Mouse (Mus musculus): ENCODE data around the gene Gm10318. TPM values are rescaled to one million over a fixed set of nuclear protein-coding genes. Genes with fewer than 3 reads are reported as not detected.

Gm10318 gene
- polyA plus RNA-seq, 1 experiment = not detected

DNA sequence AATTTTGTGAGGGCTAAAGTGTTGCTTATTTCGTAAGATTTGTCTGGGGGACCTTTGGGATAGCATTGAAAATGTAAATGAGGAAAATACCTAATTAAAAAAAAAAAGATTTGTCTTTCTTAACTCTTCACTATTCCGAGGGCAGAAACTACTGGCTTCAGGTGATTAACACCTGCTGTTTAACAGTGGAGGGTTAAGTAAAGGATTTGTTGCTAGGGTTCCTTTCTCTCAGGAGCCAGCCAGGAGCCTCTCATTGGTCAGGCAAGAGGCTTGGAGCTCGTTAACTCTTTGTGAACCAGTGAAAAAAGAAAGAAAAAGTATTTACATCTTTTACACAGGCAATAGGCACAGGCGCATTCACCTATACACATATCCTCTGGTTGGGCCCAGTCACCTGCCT lies 33.5 kb upstream of the Gm10318 start:
- Histone ChIP-seq H3K79me3 (ENCODE audit: low read depth) (no peaks in the 10 kb centered on the region), H3K4me3 (ENCODE audit: insufficient read depth, poor library complexity, severe bottlenecking) (no peak overlapping the region), H3K79me2 (ENCODE audit: control insufficient read depth, insufficient read depth) (no peaks in the 10 kb centered on the region), H3K27me3 (ENCODE audit: control insufficient read depth, insufficient read depth, insufficient read length) (peaks cover 20% of the 10 kb centered on the region), H3K36me3 (ENCODE audit: control insufficient read depth, insufficient read depth) (no peaks in the 10 kb centered on the region), H3ac (ENCODE audit: control insufficient read depth, insufficient read length, low read depth) (no peak overlapping the region)
- TF ChIP-seq MYOG (IDR thresholded peaks at IDR 0.05; ENCODE audit: control insufficient read depth, extremely low read depth, insufficient read length) = no peak
- no peak for TF ChIP-seq FOSL1 (IDR thresholded peaks at IDR 0.05; ENCODE audit: insufficient read depth, low read length, poor library complexity, severe bottlenecking)
- TF ChIP-seq CTCF (IDR thresholded peaks at IDR 0.05; ENCODE audit: control insufficient read depth, insufficient read depth, insufficient read length) = no peak
- TF ChIP-seq MYOD1 (IDR thresholded peaks at IDR 0.05; ENCODE audit: control insufficient read depth, insufficient read length, low read depth) = no peak
- TF ChIP-seq USF1 (IDR thresholded peaks at IDR 0.05; ENCODE audit: low read depth) = no peak
- no peak for TF ChIP-seq MAX (IDR thresholded peaks at IDR 0.05)
- no peak for TF ChIP-seq CEBPB (IDR thresholded peaks at IDR 0.05; ENCODE audit: low read depth)

DNA sequence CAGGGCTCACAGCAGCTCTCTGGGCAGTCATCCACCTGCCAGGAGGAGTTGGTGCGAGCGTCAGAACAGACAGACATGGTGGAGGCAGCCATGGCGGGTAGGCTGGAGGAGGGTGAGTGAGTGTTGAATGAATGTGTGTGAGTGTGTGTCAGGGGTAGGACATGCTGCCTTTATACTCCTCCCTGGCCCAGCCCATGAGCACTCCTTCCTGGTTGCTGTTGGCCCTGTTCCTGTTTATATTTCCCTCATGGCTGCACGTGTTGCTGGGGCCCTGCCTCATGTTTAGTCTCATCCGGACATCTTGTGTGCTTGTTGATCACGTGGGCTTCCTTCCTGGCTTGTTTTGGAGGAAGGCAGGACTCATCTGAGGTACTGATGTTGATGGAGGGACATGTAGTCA lies 25.7 kb upstream of the Gm10318 start, which contains the start of gene Krtap10-4:
Gene Krtap10-4 (minus strand): TSS at position 145 of the 400 bp plus-strand sequence.
- Histone ChIP-seq H3K79me2 (ENCODE audit: control insufficient read depth, insufficient read depth) (no peaks in the 10 kb centered on the region), H3K79me3 (ENCODE audit: low read depth) (no peaks in the 10 kb centered on the region), H3ac (ENCODE audit: control insufficient read depth, insufficient read length, low read depth) (no peak within 1 kb of the TSS), H3K27me3 (ENCODE audit: control insufficient read depth, insufficient read depth, insufficient read length) (peaks cover 24% of the 10 kb centered on the region), H3K4me3 (ENCODE audit: insufficient read depth, poor library complexity, severe bottlenecking) (no peak within 1 kb of the TSS), H3K36me3 (ENCODE audit: control insufficient read depth, insufficient read depth) (no peaks in the 10 kb centered on the region)
- no peak for TF ChIP-seq MAX (IDR thresholded peaks at IDR 0.05)
- no peak for TF ChIP-seq MYOG (IDR thresholded peaks at IDR 0.05; ENCODE audit: control insufficient read depth, extremely low read depth, insufficient read length)
- no peak for TF ChIP-seq FOSL1 (IDR thresholded peaks at IDR 0.05; ENCODE audit: insufficient read depth, low read length, poor library complexity, severe bottlenecking)
- no peak for TF ChIP-seq USF1 (IDR thresholded peaks at IDR 0.05; ENCODE audit: low read depth)
- no peak for TF ChIP-seq MYOD1 (IDR thresholded peaks at IDR 0.05; ENCODE audit: control insufficient read depth, insufficient read length, low read depth)
- no peak for TF ChIP-seq CTCF (IDR thresholded peaks at IDR 0.05; ENCODE audit: control insufficient read depth, insufficient read depth, insufficient read length)
- no peak for TF ChIP-seq CEBPB (IDR thresholded peaks at IDR 0.05; ENCODE audit: low read depth)

DNA sequence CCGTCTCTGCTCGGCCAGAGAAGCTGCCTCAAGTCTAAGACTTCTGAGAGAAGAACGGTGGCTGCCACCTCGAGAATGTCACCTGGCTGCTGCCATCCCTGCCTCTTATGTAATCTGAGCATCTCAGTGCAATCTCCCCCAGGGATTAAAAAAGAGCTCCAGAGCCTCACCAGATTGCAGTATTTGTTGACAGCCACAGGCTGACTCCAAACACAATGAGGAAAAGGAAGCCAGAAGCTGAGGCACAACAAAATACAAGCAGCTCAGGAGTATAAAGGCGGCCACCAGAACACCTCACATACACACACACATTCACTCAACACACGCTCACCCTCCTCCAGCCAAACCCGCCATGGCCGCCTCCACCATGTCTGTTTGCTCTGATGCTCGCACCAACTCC lies 17.0 kb upstream of the Gm10318 start, which contains the start of gene Krtap10-10:
Gene Krtap10-10 (plus strand): TSS at position 301 of the 400 bp plus-strand sequence.
- Histone ChIP-seq H3K27me3 (ENCODE audit: control insufficient read depth, insufficient read depth, insufficient read length) (peaks cover 6% of the 10 kb centered on the region), H3K79me2 (ENCODE audit: control insufficient read depth, insufficient read depth) (no peaks in the 10 kb centered on the region), H3ac (ENCODE audit: control insufficient read depth, insufficient read length, low read depth) (no peak within 1 kb of the TSS), H3K79me3 (ENCODE audit: low read depth) (no peaks in the 10 kb centered on the region), H3K4me3 (ENCODE audit: insufficient read depth, poor library complexity, severe bottlenecking) (no peak within 1 kb of the TSS), H3K36me3 (ENCODE audit: control insufficient read depth, insufficient read depth) (no peaks in the 10 kb centered on the region)
- TF ChIP-seq CTCF (IDR thresholded peaks at IDR 0.05; ENCODE audit: control insufficient read depth, insufficient read depth, insufficient read length) (no peak), MYOD1 (IDR thresholded peaks at IDR 0.05; ENCODE audit: control insufficient read depth, insufficient read length, low read depth) (no peak), MYOG (IDR thresholded peaks at IDR 0.05; ENCODE audit: control insufficient read depth, extremely low read depth, insufficient read length) (no peak), CEBPB (IDR thresholded peaks at IDR 0.05; ENCODE audit: low read depth) (no peak), MAX (IDR thresholded peaks at IDR 0.05) (no peak), USF1 (IDR thresholded peaks at IDR 0.05; ENCODE audit: low read depth) (no peak), FOSL1 (IDR thresholded peaks at IDR 0.05; ENCODE audit: insufficient read depth, low read length, poor library complexity, severe bottlenecking) (no peak)

DNA sequence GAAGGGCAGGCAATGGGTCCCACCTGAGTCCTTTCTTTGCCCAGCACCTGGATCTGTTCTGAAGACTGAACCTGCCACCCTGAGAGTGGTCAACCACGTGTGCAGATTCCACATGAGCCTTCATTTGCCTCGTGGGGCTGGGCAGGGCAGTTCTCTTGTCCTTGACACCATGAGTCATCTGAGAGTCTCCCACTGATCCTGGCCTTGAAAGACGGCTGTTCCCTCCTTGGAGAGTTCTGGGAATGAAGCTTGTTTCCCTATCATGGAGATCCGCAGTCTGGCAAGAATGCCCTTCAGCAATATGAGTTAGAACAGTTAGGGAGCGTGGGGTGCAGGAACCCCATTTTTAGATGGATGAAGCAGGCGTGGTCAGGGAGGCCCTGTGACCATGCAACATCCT lies 13.7 kb upstream of the Gm10318 start:
- Histone ChIP-seq H3K27me3 (ENCODE audit: control insufficient read depth, insufficient read depth, insufficient read length) (peaks cover 6% of the 10 kb centered on the region), H3K4me3 (ENCODE audit: insufficient read depth, poor library complexity, severe bottlenecking) (no peak overlapping the region), H3K79me3 (ENCODE audit: low read depth) (no peaks in the 10 kb centered on the region), H3K79me2 (ENCODE audit: control insufficient read depth, insufficient read depth) (no peaks in the 10 kb centered on the region), H3K36me3 (ENCODE audit: control insufficient read depth, insufficient read depth) (no peaks in the 10 kb centered on the region), H3ac (ENCODE audit: control insufficient read depth, insufficient read length, low read depth) (no peak overlapping the region)
- TF ChIP-seq MYOD1 (IDR thresholded peaks at IDR 0.05; ENCODE audit: control insufficient read depth, insufficient read length, low read depth) (no peak), CEBPB (IDR thresholded peaks at IDR 0.05; ENCODE audit: low read depth) (no peak), FOSL1 (IDR thresholded peaks at IDR 0.05; ENCODE audit: insufficient read depth, low read length, poor library complexity, severe bottlenecking) (no peak), USF1 (IDR thresholded peaks at IDR 0.05; ENCODE audit: low read depth) (no peak), MAX (IDR thresholded peaks at IDR 0.05) (no peak), CTCF (IDR thresholded peaks at IDR 0.05; ENCODE audit: control insufficient read depth, insufficient read depth, insufficient read length) (no peak), MYOG (IDR thresholded peaks at IDR 0.05; ENCODE audit: control insufficient read depth, extremely low read depth, insufficient read length) (no peak)

DNA sequence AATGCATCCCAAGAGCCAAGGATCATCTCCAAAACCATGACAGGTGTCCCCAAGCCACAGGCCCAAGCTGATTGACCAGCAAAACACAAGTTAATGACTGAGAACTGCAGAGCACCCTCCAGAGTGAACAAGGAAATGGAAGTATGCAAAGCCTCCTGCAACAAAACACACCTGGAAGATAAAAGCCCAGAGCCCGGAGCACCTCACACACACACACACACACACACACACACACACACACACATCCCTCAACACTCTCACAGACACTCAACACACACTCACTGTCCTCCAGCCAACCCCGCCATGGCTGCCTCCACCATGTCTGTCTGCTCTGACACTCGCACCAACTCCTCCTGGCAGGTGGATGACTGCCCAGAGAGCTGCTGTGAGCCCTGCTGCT lies 6.2 kb upstream of the Gm10318 start, which contains the start of gene Gm36176:
Gene Gm36176 (plus strand): TSS at position 301 of the 400 bp plus-strand sequence.
- Histone ChIP-seq H3K36me3 (ENCODE audit: control insufficient read depth, insufficient read depth) (no peaks in the 10 kb centered on the region), H3K4me3 (ENCODE audit: insufficient read depth, poor library complexity, severe bottlenecking) (no peak within 1 kb of the TSS), H3K27me3 (ENCODE audit: control insufficient read depth, insufficient read depth, insufficient read length) (peaks cover 7% of the 10 kb centered on the region), H3K79me2 (ENCODE audit: control insufficient read depth, insufficient read depth) (no peaks in the 10 kb centered on the region), H3ac (ENCODE audit: control insufficient read depth, insufficient read length, low read depth) (no peak within 1 kb of the TSS), H3K79me3 (ENCODE audit: low read depth) (no peaks in the 10 kb centered on the region)
- TF ChIP-seq MYOD1 (IDR thresholded peaks at IDR 0.05; ENCODE audit: control insufficient read depth, insufficient read length, low read depth) = no peak
- no peak for TF ChIP-seq USF1 (IDR thresholded peaks at IDR 0.05; ENCODE audit: low read depth)
- TF ChIP-seq CEBPB (IDR thresholded peaks at IDR 0.05; ENCODE audit: low read depth) = no peak
- no peak for TF ChIP-seq FOSL1 (IDR thresholded peaks at IDR 0.05; ENCODE audit: insufficient read depth, low read length, poor library complexity, severe bottlenecking)
- TF ChIP-seq MAX (IDR thresholded peaks at IDR 0.05) = no peak
- TF ChIP-seq CTCF (IDR thresholded peaks at IDR 0.05; ENCODE audit: control insufficient read depth, insufficient read depth, insufficient read length) = no peak
- no peak for TF ChIP-seq MYOG (IDR thresholded peaks at IDR 0.05; ENCODE audit: control insufficient read depth, extremely low read depth, insufficient read length)
